ENCODE assay signal across 8 mouse cellular contexts in the genomic region with DNA sequence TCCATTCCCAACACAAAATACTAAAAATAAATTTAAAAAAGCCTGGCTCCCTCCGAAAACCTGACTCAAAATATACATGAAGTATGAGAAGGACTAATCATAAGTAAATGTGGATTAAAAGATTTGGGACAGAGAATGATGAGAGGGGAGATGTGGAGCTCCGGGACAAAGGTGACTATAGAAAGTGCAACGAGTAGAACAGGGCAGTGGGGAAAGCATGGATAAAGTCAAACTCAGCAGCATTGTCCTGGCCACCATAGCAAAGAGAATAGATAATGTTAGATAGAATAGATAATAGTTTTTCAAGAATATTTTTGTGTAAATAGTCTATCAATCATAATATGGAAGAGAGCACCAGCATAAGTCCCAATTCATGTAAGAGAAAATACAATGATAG. TPM values are rescaled to one million over a fixed set of nuclear protein-coding genes. Genes with fewer than 3 reads are reported as not detected.
DNase-seq lines count a peak whose midpoint lies in the region; ATAC-seq and TF ChIP-seq lines count a peak whose summit lies in the region.

No protein-coding gene starts in this region.

- H3K27me3 ChIP-seq in kidney, embryonic 14.5 days (ENCODE audit: control insufficient read depth, insufficient read depth, low read length) = no peaks in the 10 kb centered on the region
- no peaks in the 10 kb centered on the region for H3K27me3 ChIP-seq in embryonic facial prominence, embryonic 13.5 days
- H3K27me3 ChIP-seq in intestine, embryonic 16.5 days (replicated peaks; ENCODE audit: control insufficient read depth, insufficient read depth, low read length) = no peaks in the 10 kb centered on the region
- no peaks in the 10 kb centered on the region for H3K27me3 ChIP-seq in myocyte (ENCODE audit: control insufficient read depth, insufficient read depth, insufficient read length)

- H3K9ac ChIP-seq in kidney, embryonic 14.5 days (ENCODE audit: low read depth, low read length) = peak overlapping the region; percentile 77; the same call in 1 of the 2 replicates
- H3K9ac ChIP-seq in embryonic facial prominence, embryonic 13.5 days = peak overlapping the region; percentile 87
- no peak overlapping the region for H3K9ac ChIP-seq in intestine, embryonic 16.5 days (ENCODE audit: low read depth, low read length)

- peak overlapping the region; percentile 69 for H3K4me3 ChIP-seq in kidney, embryonic 14.5 days (ENCODE audit: low read length)
- peak overlapping the region; percentile 71 for H3K4me3 ChIP-seq in embryonic facial prominence, embryonic 13.5 days
- H3K4me3 ChIP-seq in intestine, embryonic 16.5 days (ENCODE audit: low read length) = peak overlapping the region; percentile 77
- H3K4me3 ChIP-seq in myocyte = peak overlapping the region; percentile 31

- H3K9me3 ChIP-seq in kidney, embryonic 14.5 days (ENCODE audit: control insufficient read depth, low read length) = no peaks in the 10 kb centered on the region
- H3K9me3 ChIP-seq in embryonic facial prominence, embryonic 13.5 days = no peaks in the 10 kb centered on the region
- H3K9me3 ChIP-seq in intestine, embryonic 16.5 days (ENCODE audit: control insufficient read depth, low read length) = no peaks in the 10 kb centered on the region

- no peaks in the 10 kb centered on the region for H3K36me3 ChIP-seq in kidney, embryonic 14.5 days (ENCODE audit: control insufficient read depth, insufficient read depth, low read length)
- peaks cover 12% of the 10 kb centered on the region for H3K36me3 ChIP-seq in embryonic facial prominence, embryonic 13.5 days
- H3K36me3 ChIP-seq in intestine, embryonic 16.5 days (ENCODE audit: control insufficient read depth, insufficient read depth, low read length) = no peaks in the 10 kb centered on the region
- H3K36me3 ChIP-seq in myocyte (ENCODE audit: control insufficient read depth, insufficient read depth) = no peaks in the 10 kb centered on the region

- DNase-seq in kidney, postnatal 14 days = no peak
- DNase-seq in layer of hippocampus, postnatal 25 days (ENCODE audit: extremely low spot score in 1 of 2, low spot score in 1 of 2) = no peak
- DNase-seq in frontal cortex, adult 2 months (ENCODE audit: extremely low spot score in 1 of 2, low spot score in 1 of 2) = no peak

- H3ac ChIP-seq in myocyte (ENCODE audit: control insufficient read depth, insufficient read length) = no peak overlapping the region

- H3K79me2 ChIP-seq in myocyte (ENCODE audit: control insufficient read depth, insufficient read depth) = no peaks in the 10 kb centered on the region

- H3K4me2 ChIP-seq in kidney, embryonic 14.5 days (replicated peaks; ENCODE audit: low read depth, low read length) = peak overlapping the region; percentile 34
- peak overlapping the region; percentile 57 for H3K4me2 ChIP-seq in embryonic facial prominence, embryonic 13.5 days
- peak overlapping the region; percentile 54; the same call in 1 of the 2 replicates for H3K4me2 ChIP-seq in intestine, embryonic 16.5 days (ENCODE audit: low read depth, low read length)
- peak overlapping the region; percentile 59 for H3K4me2 ChIP-seq in myocyte (ENCODE audit: low read depth)

- WGBS in kidney, embryonic 14.5 days = 76% methylated on average over 3 of the region's 3 CpGs
- WGBS in embryonic facial prominence, embryonic 13.5 days = 80% methylated on average over 3 of the region's 3 CpGs
- WGBS in intestine, embryonic 16.5 days = 75% methylated on average over 3 of the region's 3 CpGs

- H3K4me1 ChIP-seq in kidney, embryonic 14.5 days (ENCODE audit: control insufficient read depth, insufficient read depth, low read length) = no peaks in the 10 kb centered on the region
- no peaks in the 10 kb centered on the region for H3K4me1 ChIP-seq in embryonic facial prominence, embryonic 13.5 days
- H3K4me1 ChIP-seq in intestine, embryonic 16.5 days (ENCODE audit: control insufficient read depth, insufficient read depth, low read length) = no peaks in the 10 kb centered on the region

- no peak overlapping the region for H3K27ac ChIP-seq in kidney, embryonic 14.5 days (ENCODE audit: low read depth, low read length)
- no peak overlapping the region for H3K27ac ChIP-seq in embryonic facial prominence, embryonic 13.5 days
- no peak overlapping the region for H3K27ac ChIP-seq in intestine, embryonic 16.5 days (ENCODE audit: low read length)

- no peak for ATAC-seq in kidney, embryonic 14.5 days (ENCODE audit: low FRiP score, low TSS enrichment)
- no peak for ATAC-seq in embryonic facial prominence, embryonic 13.5 days (ENCODE audit: insufficient number of reproducible peaks, insufficient read depth, low FRiP score, low TSS enrichment, low read depth)
- no peak for ATAC-seq in intestine, embryonic 16.5 days
- ATAC-seq in inflammation-experienced regulatory T-cells, adult 6 months = no peak

- TF ChIP-seq POLR2A in myocyte (IDR thresholded peaks at IDR 0.05; ENCODE audit: insufficient read length, low read depth) = no peak

TF ChIP-seq in myocyte, 11 proteins besides CTCF, POLR2A, EP300 and RAD21:
- no peak for TF ChIP-seq E2F4 (IDR thresholded peaks at IDR 0.05; ENCODE audit: insufficient read depth)
- TF ChIP-seq MAX (IDR thresholded peaks at IDR 0.05; ENCODE audit: low read depth) = no peak
- no peak for TF ChIP-seq MYOD1 (IDR thresholded peaks at IDR 0.05; ENCODE audit: control insufficient read depth in 1 of 3, insufficient read length in 2 of 3, low read depth in 2 of 3)
- TF ChIP-seq CEBPB (IDR thresholded peaks at IDR 0.05; ENCODE audit: insufficient read depth, poor library complexity, severe bottlenecking) = no peak
- TF ChIP-seq MYOG (IDR thresholded peaks at IDR 0.05; ENCODE audit: control insufficient read depth in 1 of 3, insufficient read depth in 1 of 3, insufficient read length in 2 of 3, low read depth in 2 of 3) = no peak
- TF ChIP-seq POLR2AphosphoS2 (IDR thresholded peaks at IDR 0.05; ENCODE audit: insufficient read length, low read depth) = no peak
- no peak for TF ChIP-seq TCF12 (IDR thresholded peaks at IDR 0.05; ENCODE audit: insufficient read depth, poor library complexity, severe bottlenecking)
- TF ChIP-seq SRF (IDR thresholded peaks at IDR 0.05; ENCODE audit: control insufficient read depth, insufficient read length, low read depth) = no peak
- TF ChIP-seq TCF3 (IDR thresholded peaks at IDR 0.05; ENCODE audit: insufficient read length, low read depth) = no peak
- TF ChIP-seq USF1 (IDR thresholded peaks at IDR 0.05; ENCODE audit: low read depth) = no peak
- no peak for TF ChIP-seq REST (IDR thresholded peaks at IDR 0.05; ENCODE audit: insufficient read depth, insufficient read length)

RNA-seq across cellular contexts. Expression of a gene that starts 48.7 kb away (rescaled TPM):
- 24.3 and 28.7 TPM in 2 replicates for polyA plus RNA-seq in kidney, embryonic 14.5 days (2014; fragmentation: Nextera tagmentation; extraction: Ambion mirVana)
- polyA plus RNA-seq in embryonic facial prominence, embryonic 13.5 days (2015; fragmentation: Nextera tagmentation; extraction: Ambion mirVana) = 27.8 and 29.5 TPM in 2 replicates
- 9.5 and 10.9 TPM in 2 replicates for polyA plus RNA-seq in intestine, embryonic 16.5 days (2015; fragmentation: Nextera tagmentation; extraction: Ambion mirVana)
- polyA plus RNA-seq in myocyte (2012; fragmentation: generic; extraction: Trizol) = 2.9 TPM
- 10 to 100 TPM; 15.9 to 26.6 (median 21.0) TPM for polyA plus RNA-seq in inflammation-experienced regulatory T-cells, adult 6 months (2017; shearing (Covaris generic))
- total RNA-seq in layer of hippocampus, postnatal 25 days (2021) = 10 to 100 TPM in 1 of 2 experiments, 1 to 10 TPM in 1; 9.1 to 12.6 TPM
- 8.3 and 9.1 TPM in 2 replicates for polyA plus RNA-seq in frontal cortex, adult 2 months (2012; rRNA removed)
